Mouse (Mus musculus): Measurements from ENCODE around the gene Ebna1bp2. TPM values are rescaled to one million over a fixed set of nuclear protein-coding genes. Genes with fewer than 3 reads are reported as not detected.

Gene Ebna1bp2
- polyA plus RNA-seq (2014; fragmentation: Illumina TruSeq; extraction: RNeasy Lipid Tissue Mini Kit (QIAGEN cat#74804); ENCODE audit: low read depth, low replicate concordance), result 39.4 TPM

DNA sequence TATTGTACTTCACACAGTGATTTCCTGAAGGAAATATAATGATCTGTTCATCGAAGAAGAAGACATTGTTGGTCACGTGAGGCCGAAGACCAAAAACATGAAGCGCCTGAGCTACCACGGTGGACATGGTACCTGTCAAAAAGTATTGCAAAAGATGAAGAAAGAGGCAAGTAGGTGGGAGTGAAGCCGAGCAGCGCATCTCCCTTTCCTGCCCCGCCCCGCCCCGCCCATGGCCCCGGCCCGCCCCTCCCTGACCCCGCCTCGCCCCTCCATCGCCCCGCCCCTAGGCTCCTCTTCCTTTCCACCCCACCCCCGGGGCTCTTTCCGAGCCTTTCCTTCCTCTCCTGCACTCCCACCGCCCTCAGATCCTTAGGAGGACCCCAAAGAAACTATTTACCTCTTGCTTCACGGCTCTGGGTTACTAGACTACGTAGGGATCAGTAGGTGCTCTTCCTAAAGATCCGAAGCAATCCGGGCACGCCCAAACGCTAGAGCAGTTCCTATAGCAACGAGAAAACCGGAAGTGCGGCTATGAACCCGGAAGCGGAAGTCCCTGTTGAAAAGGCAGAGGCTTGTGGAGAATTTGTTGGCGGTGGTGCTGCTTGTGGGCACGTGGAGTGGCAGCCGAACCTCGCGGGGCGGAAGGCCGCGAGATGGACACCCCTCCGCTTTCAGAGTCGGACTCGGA lies at the start of gene Ebna1bp2, which contains the start of gene Cfap57:
Ebna1bp2 (plus strand) TSS at position 521 of the 688 bp plus-strand sequence.
Cfap57 (minus strand) TSS at position 499 of the 688 bp plus-strand sequence.

DNA sequence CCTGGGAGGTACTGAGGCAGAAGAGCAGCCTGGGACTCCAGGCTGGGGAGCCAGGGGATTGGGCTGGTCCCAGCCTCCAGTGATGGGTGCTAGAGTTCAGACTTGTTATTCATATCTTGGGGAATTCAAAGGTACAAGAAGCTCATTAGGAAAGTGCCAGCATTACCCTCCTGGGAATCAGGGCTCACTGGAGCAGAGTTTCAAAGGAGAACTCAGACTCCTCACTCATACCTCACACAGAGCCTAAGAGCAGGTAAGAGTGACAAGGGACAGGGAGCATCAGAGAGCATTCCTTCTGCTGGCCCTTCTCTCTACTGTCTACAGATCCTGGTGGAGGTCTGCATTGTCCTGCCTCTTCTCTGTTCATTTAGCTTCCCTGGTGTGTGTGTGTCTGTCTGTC lies 38.1 kb downstream of the Ebna1bp2 start, which contains the start of gene Olfr62:
Olfr62 (plus strand) TSS at position 301 of the 400 bp plus-strand sequence.

Other genes with a start within 250 kb of the Ebna1bp2 start
- 16.0 TPM for gene Szt2, start 211.5 kb upstream of the Ebna1bp2 start, polyA plus RNA-seq (2014; fragmentation: Illumina TruSeq; extraction: RNeasy Lipid Tissue Mini Kit (QIAGEN cat#74804); ENCODE audit: low read depth, low replicate concordance)
- 35.6 TPM for gene Med8, start 211.5 kb upstream of the Ebna1bp2 start, polyA plus RNA-seq (2014; fragmentation: Illumina TruSeq; extraction: RNeasy Lipid Tissue Mini Kit (QIAGEN cat#74804); ENCODE audit: low read depth, low replicate concordance)
- 28.4 TPM for gene Elovl1, start 192.7 kb upstream of the Ebna1bp2 start, polyA plus RNA-seq (2014; fragmentation: Illumina TruSeq; extraction: RNeasy Lipid Tissue Mini Kit (QIAGEN cat#74804); ENCODE audit: low read depth, low replicate concordance)
- 0.84 TPM for gene Cdc20, start 183.4 kb upstream of the Ebna1bp2 start, polyA plus RNA-seq (2014; fragmentation: Illumina TruSeq; extraction: RNeasy Lipid Tissue Mini Kit (QIAGEN cat#74804); ENCODE audit: low read depth, low replicate concordance)
- not detected for gene Mpl, start 163.3 kb upstream of the Ebna1bp2 start, polyA plus RNA-seq (2014; fragmentation: Illumina TruSeq; extraction: RNeasy Lipid Tissue Mini Kit (QIAGEN cat#74804); ENCODE audit: low read depth, low replicate concordance)
- gene Tie1, start 130.7 kb upstream of the Ebna1bp2 start, polyA plus RNA-seq (2014; fragmentation: Illumina TruSeq; extraction: RNeasy Lipid Tissue Mini Kit (QIAGEN cat#74804); ENCODE audit: low read depth, low replicate concordance), result 53.1 TPM
- gene 2610528J11Rik, start 93.8 kb upstream of the Ebna1bp2 start, polyA plus RNA-seq (2014; fragmentation: Illumina TruSeq; extraction: RNeasy Lipid Tissue Mini Kit (QIAGEN cat#74804); ENCODE audit: low read depth, low replicate concordance), result not detected
- not detected for gene Tmem125, start 76.8 kb upstream of the Ebna1bp2 start, polyA plus RNA-seq (2014; fragmentation: Illumina TruSeq; extraction: RNeasy Lipid Tissue Mini Kit (QIAGEN cat#74804); ENCODE audit: low read depth, low replicate concordance)
- gene Cfap57, start within 50 bp of the Ebna1bp2 start, polyA plus RNA-seq (2014; fragmentation: Illumina TruSeq; extraction: RNeasy Lipid Tissue Mini Kit (QIAGEN cat#74804); ENCODE audit: low read depth, low replicate concordance), result not detected
- gene Olfr62, start 38.2 kb downstream of the Ebna1bp2 start, polyA plus RNA-seq (2014; fragmentation: Illumina TruSeq; extraction: RNeasy Lipid Tissue Mini Kit (QIAGEN cat#74804); ENCODE audit: low read depth, low replicate concordance), result not detected
- not detected for gene Olfr1342, start 72.0 kb downstream of the Ebna1bp2 start, polyA plus RNA-seq (2014; fragmentation: Illumina TruSeq; extraction: RNeasy Lipid Tissue Mini Kit (QIAGEN cat#74804); ENCODE audit: low read depth, low replicate concordance)
- gene Olfr1341, start 82.7 kb downstream of the Ebna1bp2 start, polyA plus RNA-seq (2014; fragmentation: Illumina TruSeq; extraction: RNeasy Lipid Tissue Mini Kit (QIAGEN cat#74804); ENCODE audit: low read depth, low replicate concordance), result not detected
- gene Olfr1340, start 99.3 kb downstream of the Ebna1bp2 start, polyA plus RNA-seq (2014; fragmentation: Illumina TruSeq; extraction: RNeasy Lipid Tissue Mini Kit (QIAGEN cat#74804); ENCODE audit: low read depth, low replicate concordance), result not detected
- not detected for gene Olfr1339, start 111.4 kb downstream of the Ebna1bp2 start, polyA plus RNA-seq (2014; fragmentation: Illumina TruSeq; extraction: RNeasy Lipid Tissue Mini Kit (QIAGEN cat#74804); ENCODE audit: low read depth, low replicate concordance)
- gene Olfr1338, start 137.9 kb downstream of the Ebna1bp2 start, polyA plus RNA-seq (2014; fragmentation: Illumina TruSeq; extraction: RNeasy Lipid Tissue Mini Kit (QIAGEN cat#74804); ENCODE audit: low read depth, low replicate concordance), result not detected
- gene Olfr1337, start 161.8 kb downstream of the Ebna1bp2 start, polyA plus RNA-seq (2014; fragmentation: Illumina TruSeq; extraction: RNeasy Lipid Tissue Mini Kit (QIAGEN cat#74804); ENCODE audit: low read depth, low replicate concordance), result not detected
- gene Olfr1335, start 189.1 kb downstream of the Ebna1bp2 start, polyA plus RNA-seq (2014; fragmentation: Illumina TruSeq; extraction: RNeasy Lipid Tissue Mini Kit (QIAGEN cat#74804); ENCODE audit: low read depth, low replicate concordance), result not detected
- gene Olfr1333, start 215.5 kb downstream of the Ebna1bp2 start, polyA plus RNA-seq (2014; fragmentation: Illumina TruSeq; extraction: RNeasy Lipid Tissue Mini Kit (QIAGEN cat#74804); ENCODE audit: low read depth, low replicate concordance), result not detected
- not detected for gene Olfr1331, start 243.8 kb downstream of the Ebna1bp2 start, polyA plus RNA-seq (2014; fragmentation: Illumina TruSeq; extraction: RNeasy Lipid Tissue Mini Kit (QIAGEN cat#74804); ENCODE audit: low read depth, low replicate concordance)

All from heart, adult 10 weeks (tissue).